Mouse (Mus musculus) bone marrow, adult 2 months (tissue): ENCODE measurements around the gene Pigyl. TPM values are rescaled to one million over a fixed set of nuclear protein-coding genes. Genes with fewer than 3 reads are reported as not detected.

Experiments
- H3K27ac ChIP-seq: fragments of 200-500 bp; 2 replicates; pipeline ENCODE4 v1.5.1; 2012; ENCODE audit warnings: low read depth, mild to moderate bottlenecking, control low read depth, inconsistent platforms, low read length; ENCODE audit not compliant: control insufficient read depth, poor library complexity, insufficient read depth
- H3K4me1 ChIP-seq: fragments of 200-500 bp; 2 replicates; pipeline ENCODE4 v1.6.1; 2011; ENCODE audit warnings: low read length; ENCODE audit not compliant: control insufficient read depth, insufficient read depth
- H3K4me3 ChIP-seq: fragments of 200-500 bp; replicated peaks from 2 replicates; pipeline ENCODE3; 2011; ENCODE audit warnings: mild to moderate bottlenecking, low read depth, low read length, control low read depth; ENCODE audit not compliant: control insufficient read depth
- CTCF ChIP-seq: fragments of 200-500 bp; IDR thresholded peaks from 2 replicates; pipeline ENCODE4 v1.5.1; 2011; ENCODE audit warnings: low read length, control low read depth; ENCODE audit not compliant: control insufficient read depth, insufficient read depth
- POLR2A ChIP-seq: fragments of 200-500 bp; IDR thresholded peaks from 2 replicates; pipeline ENCODE4 v1.6.1; 2011; ENCODE audit warnings: low read depth, mild to moderate bottlenecking, control low read depth, low read length, borderline replicate concordance; ENCODE audit not compliant: control insufficient read depth
- WGBS: fragments of 180-500 bp; shearing (Covaris S2); methylation state at CpG from one replicate; pipeline ENCODE4 v1.1.7; 2018; 5-methylcytosine and 5-hydroxymethylcytosine counted together
- polyA plus RNA-seq: library from polyadenylated mRNA; stranded (reverse); fragments of >200 nt; gene quantifications from 2 replicates; pipeline ENCODE4 v1.2.4, GENCODE M21; 2011; ENCODE audit warnings: low replicate concordance; ENCODE audit not compliant: missing spikeins, insufficient read depth, insufficient read length

Pigyl gene
- polyA plus RNA-seq = 10.5 and 23.3 TPM in 2 replicates

- Histone ChIP-seq H3K4me3 (peak within 1 kb of the TSS; percentile 85), H3K4me1 (peaks cover 6% of the 10 kb centered on the region; the same call in 1 of the 2 replicates), H3K27ac (peak within 1 kb of the TSS; percentile 82)
- under 1% methylated on average over 65 of the region's 65 CpGs for WGBS
- TF ChIP-seq POLR2A = peak; percentile 78; the same call in 1 of the 2 replicates
- peak; percentile 2; the same call in 1 of the 2 replicates for TF ChIP-seq CTCF
These were observed at the start of gene Pigyl for GRCm38 (mm10) chr9:22156497-22157245. Pigyl (plus strand) TSS chr9:22156846.

GRCm38 (mm10) chr9:22108194-22108593, 48.5 kb upstream of the Pigyl start:
- WGBS = 77% methylated on average over 9 of the region's 9 CpGs
- peaks cover 1% of the 10 kb centered on the region; the same call in 1 of the 2 replicates for H3K4me1 ChIP-seq
- H3K27ac ChIP-seq = peak overlapping the region; percentile 47
- H3K4me3 ChIP-seq = no peak overlapping the region
- TF ChIP-seq CTCF = no peak
- TF ChIP-seq POLR2A = no peak

- Histone ChIP-seq H3K4me1 (peaks cover 4% of the 10 kb centered on the region), H3K27ac (no peak overlapping the region), H3K4me3 (no peak overlapping the region)
- 84% methylated on average over 4 of the region's 4 CpGs for WGBS
- TF ChIP-seq POLR2A = no peak
- TF ChIP-seq CTCF = no peak
These were observed 41.0 kb upstream of the Pigyl start for GRCm38 (mm10) chr9:22115635-22116034.

GRCm38 (mm10) chr9:22116086-22116485, 40.6 kb upstream of the Pigyl start:
- Histone ChIP-seq H3K4me1 (peaks cover 6% of the 10 kb centered on the region), H3K27ac (no peak overlapping the region), H3K4me3 (peak overlapping the region; percentile 75)
- TF ChIP-seq CTCF (no peak), POLR2A (no peak)
- WGBS = 30% methylated on average over 15 of the region's 15 CpGs

GRCm38 (mm10) chr9:22116740-22117426, 39.8 kb upstream of the Pigyl start, which contains the start of gene Elof1:
Elof1 (minus strand) TSS chr9:22117172.
- WGBS = under 1% methylated on average over 52 of the region's 52 CpGs
- Histone ChIP-seq H3K27ac (peak within 1 kb of the TSS; percentile 78), H3K4me1 (peaks cover 10% of the 10 kb centered on the region), H3K4me3 (peak within 1 kb of the TSS; percentile 75)
- TF ChIP-seq CTCF (0 out of 2 replicates have a peak, but pooled peaks have one; percentile 7), POLR2A (peak; percentile 80; the same call in 1 of the 2 replicates)

GRCm38 (mm10) chr9:22117754-22118456, 38.7 kb upstream of the Pigyl start:
- TF ChIP-seq CTCF = peak; percentile 51
- no peak for TF ChIP-seq POLR2A
- 35% methylated on average over 10 of the region's 10 CpGs for WGBS
- no peak overlapping the region for H3K27ac ChIP-seq
- H3K4me3 ChIP-seq = no peak overlapping the region
- H3K4me1 ChIP-seq = peaks cover 17% of the 10 kb centered on the region

- WGBS = 38% methylated on average over 4 of the region's 4 CpGs
- Histone ChIP-seq H3K4me3 (no peak overlapping the region), H3K4me1 (peaks cover 24% of the 10 kb centered on the region), H3K27ac (peak overlapping the region; percentile 15)
- no peak for TF ChIP-seq POLR2A
- TF ChIP-seq CTCF = no peak
These were observed 37.1 kb upstream of the Pigyl start for GRCm38 (mm10) chr9:22119543-22119942.

- Histone ChIP-seq H3K4me1 (peaks cover 28% of the 10 kb centered on the region), H3K27ac (peak overlapping the region; percentile 81), H3K4me3 (no peak overlapping the region)
- TF ChIP-seq CTCF (no peak), POLR2A (no peak)
These were observed 35.1 kb upstream of the Pigyl start for GRCm38 (mm10) chr9:22121545-22121944.

GRCm38 (mm10) chr9:22122005-22122404, 34.6 kb upstream of the Pigyl start:
- TF ChIP-seq POLR2A = no peak
- no peak for TF ChIP-seq CTCF
- Histone ChIP-seq H3K4me3 (no peak overlapping the region), H3K4me1 (peaks cover 28% of the 10 kb centered on the region), H3K27ac (peak overlapping the region; percentile 81)
- 39% methylated on average over 3 of the region's 3 CpGs for WGBS
